Mouse (Mus musculus) thymus, postnatal 0 days (tissue): ENCODE data around the gene Pygo1. TPM values are rescaled to one million over a fixed set of nuclear protein-coding genes. Genes with fewer than 3 reads are reported as not detected.

Experiments used
- DNase-seq: peaks from one replicate; pipeline ENCODE4 v3.0.0-alpha.2; 2015; ENCODE audit warnings: low spot score
- polyA plus RNA-seq: library from polyadenylated mRNA; unstranded; fragments of >200 nt; fragmentation: Nextera tagmentation; extraction: Ambion mirVana; gene quantifications from 2 replicates; pipeline ENCODE4 v1.2.1, GENCODE M21; 2015

Gene Pygo1
- polyA plus RNA-seq, 1 experiment from 2014 or later = 0.75 TPM

- no peak for DNase-seq
Measured at GRCm38 (mm10) chr9:72991420-72991819, 66.0 kb downstream of the Pygo1 start.

- DNase-seq = no peak
Measured at GRCm38 (mm10) chr9:72992576-72992975, 67.1 kb downstream of the Pygo1 start.

GRCm38 (mm10) chr9:72996167-72996566 lies 70.7 kb downstream of the Pygo1 start:
- DNase-seq = no peak

DNA sequence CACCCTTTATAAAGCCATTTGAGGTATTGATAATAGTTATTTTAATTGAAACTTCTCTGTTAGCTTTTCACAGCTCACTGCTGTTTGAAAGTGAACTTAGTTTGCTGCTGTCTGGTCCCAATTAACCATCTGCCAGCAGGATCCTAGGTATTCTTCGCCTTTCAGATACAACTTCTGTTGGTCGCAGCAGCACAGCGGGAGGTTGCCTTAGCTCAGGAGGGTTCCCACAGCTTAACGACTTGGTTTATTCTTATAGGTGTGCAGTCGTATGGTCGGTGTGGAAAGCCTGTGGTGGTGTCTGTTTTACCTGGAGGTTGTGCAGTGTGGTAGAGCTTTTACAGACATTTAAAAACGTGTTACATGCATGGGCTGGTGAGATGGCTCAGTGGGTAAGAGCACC lies 71.4 kb downstream of the Pygo1 start:
- no peak for DNase-seq

- no peak for DNase-seq
Measured at GRCm38 (mm10) chr9:73000487-73000886, 75.0 kb downstream of the Pygo1 start.

GRCm38 (mm10) chr9:73001314-73002011 lies 76.0 kb downstream of the Pygo1 start:
- no peak for DNase-seq

Other genes starting within 250 kb of the Pygo1 start
- 0.13 and 0.17 TPM in 2 replicates for gene Prtg, start 118.8 kb upstream of the Pygo1 start, polyA plus RNA-seq
- gene Dyx1c1, start 33.1 kb downstream of the Pygo1 start, polyA plus RNA-seq = 0.79 and 1.4 TPM in 2 replicates
- not detected in 2 replicates for gene Gm44503, start 33.2 kb downstream of the Pygo1 start, polyA plus RNA-seq
- gene Ccpg1os, start 59.7 kb downstream of the Pygo1 start, polyA plus RNA-seq = 13.3 and 18.4 TPM in 2 replicates
- 34.7 and 36.1 TPM in 2 replicates for gene Ccpg1, start 59.8 kb downstream of the Pygo1 start, polyA plus RNA-seq
- gene Pigb, start 114.7 kb downstream of the Pygo1 start, polyA plus RNA-seq = 6.3 and 6.9 TPM in 2 replicates
- gene Rab27a, start 119.2 kb downstream of the Pygo1 start, polyA plus RNA-seq = 41.8 and 43.9 TPM in 2 replicates
- 0.60 and 0.64 TPM in 2 replicates for gene Khdc3, start 176.2 kb downstream of the Pygo1 start, polyA plus RNA-seq
- not detected in 2 replicates for gene Gm20509, start 176.8 kb downstream of the Pygo1 start, polyA plus RNA-seq
- 159 and 161 TPM in 2 replicates for gene Rsl24d1, start 187.8 kb downstream of the Pygo1 start, polyA plus RNA-seq